ENCODE assay signal across 14 mouse cellular contexts in the genomic region with DNA sequence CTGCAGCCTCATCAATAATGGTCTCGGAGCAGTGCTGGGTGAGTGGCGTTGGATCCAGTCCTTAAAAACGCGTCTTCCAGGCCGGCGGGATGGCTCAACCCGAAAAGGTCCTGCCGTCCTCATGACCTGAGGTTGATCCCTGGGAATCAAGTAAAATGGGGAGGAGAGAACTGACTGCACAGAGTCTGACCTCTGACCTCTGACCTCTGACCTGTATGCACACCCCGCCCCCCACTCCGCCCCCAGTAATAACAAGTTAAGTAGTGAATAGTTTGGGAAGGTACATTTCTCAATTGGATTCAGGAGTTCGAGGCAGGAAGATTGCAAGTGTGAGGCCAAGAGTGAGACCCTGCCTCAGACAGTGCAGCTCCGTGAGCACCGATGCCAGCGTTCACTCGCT.
"Had no signal": no experiment of that assay in that cellular context is flagged by ENCODE, and none has a peak within 500 bp of the region (broad histone marks: within the 10 kb centered on the region; RNA-seq: fewer than 3 reads in every experiment).

No protein-coding gene starts in this region.

- H3K27ac ChIP-seq: limb, embryonic 13.5 days; liver, embryonic 13.5 days; midbrain, embryonic 15.5 days; neural tube, embryonic 12.5 days; stomach, postnatal 0 days had no signal

- DNase-seq: kidney, adult 18-20 months; kidney, postnatal 14 days; left cerebral cortex, postnatal 4 days; liver, embryonic 13.5 days; lung, adult 2 months; lung, postnatal 4 days; thymus, postnatal 4 days had no signal

- H3K9ac ChIP-seq: limb, embryonic 13.5 days; liver, embryonic 13.5 days; midbrain, embryonic 15.5 days; neural tube, embryonic 12.5 days had no signal

- H3K4me2 ChIP-seq: limb, embryonic 13.5 days; liver, embryonic 13.5 days; midbrain, embryonic 11.5 days; midbrain, embryonic 15.5 days; neural tube, embryonic 12.5 days had no signal

- H3K4me3 ChIP-seq: limb, embryonic 13.5 days; liver, embryonic 13.5 days; megakaryocyte, embryonic 14.5 days; midbrain, embryonic 15.5 days; neural tube, embryonic 12.5 days had no signal

- H3K27me3 ChIP-seq: limb, embryonic 13.5 days; liver, embryonic 13.5 days; megakaryocyte, embryonic 14.5 days; midbrain, embryonic 15.5 days; neural tube, embryonic 12.5 days had no signal

- H3K9me3 ChIP-seq: limb, embryonic 13.5 days; liver, embryonic 13.5 days; megakaryocyte, embryonic 14.5 days; midbrain, embryonic 15.5 days; neural tube, embryonic 12.5 days had no signal

- H3K4me1 ChIP-seq: limb, embryonic 13.5 days; megakaryocyte, embryonic 14.5 days; neural tube, embryonic 12.5 days had no signal

- ATAC-seq: lung, postnatal 0 days; midbrain, embryonic 15.5 days had no signal

- H3K36me3 ChIP-seq: midbrain, embryonic 15.5 days had no signal
